Mouse (Mus musculus) heart, adult 2 months (tissue): Measurements from ENCODE around the gene Synrg.
A peak's percentile ranks its signal among the peaks of the same experiment; 100 is the strongest.

Source experiments
- CTCF ChIP-seq: fragments of 200-600 bp; IDR thresholded peaks from 2 replicates; pipeline ENCODE4 v1.8.1; 2022; ENCODE audit warnings: antibody characterized with exemption, mild to moderate bottlenecking, moderate library complexity
- EP300 ChIP-seq: fragments of 200-500 bp; IDR thresholded peaks from 2 replicates; pipeline ENCODE4 v1.6.1; 2011; ENCODE audit warnings: low read depth, low read length, control low read depth; ENCODE audit not compliant: insufficient read depth
- POLR2A ChIP-seq: fragments of 200-500 bp; IDR thresholded peaks from 2 replicates; pipeline ENCODE4 v1.6.1; 2011; ENCODE audit warnings: mild to moderate bottlenecking, low read depth, low read length, control low read depth; ENCODE audit not compliant: insufficient read depth

GRCm38 (mm10) chr11:83941950-83942840 is 22.0 kb upstream of the Synrg start, which contains the start of gene Ddx52:
- TF ChIP-seq POLR2A (peak; percentile 71), CTCF (no peak), EP300 (peak; percentile 62)
